Mouse (Mus musculus): Measurements from ENCODE around the gene R3hdm2. TPM values are rescaled to one million over a fixed set of nuclear protein-coding genes. Genes with fewer than 3 reads are reported as not detected.
A peak's percentile ranks its signal among the peaks of the same experiment; 100 is the strongest.

R3hdm2 gene
- polyA plus RNA-seq, 1 experiment from 2014 or later: 29.0 TPM

DNA sequence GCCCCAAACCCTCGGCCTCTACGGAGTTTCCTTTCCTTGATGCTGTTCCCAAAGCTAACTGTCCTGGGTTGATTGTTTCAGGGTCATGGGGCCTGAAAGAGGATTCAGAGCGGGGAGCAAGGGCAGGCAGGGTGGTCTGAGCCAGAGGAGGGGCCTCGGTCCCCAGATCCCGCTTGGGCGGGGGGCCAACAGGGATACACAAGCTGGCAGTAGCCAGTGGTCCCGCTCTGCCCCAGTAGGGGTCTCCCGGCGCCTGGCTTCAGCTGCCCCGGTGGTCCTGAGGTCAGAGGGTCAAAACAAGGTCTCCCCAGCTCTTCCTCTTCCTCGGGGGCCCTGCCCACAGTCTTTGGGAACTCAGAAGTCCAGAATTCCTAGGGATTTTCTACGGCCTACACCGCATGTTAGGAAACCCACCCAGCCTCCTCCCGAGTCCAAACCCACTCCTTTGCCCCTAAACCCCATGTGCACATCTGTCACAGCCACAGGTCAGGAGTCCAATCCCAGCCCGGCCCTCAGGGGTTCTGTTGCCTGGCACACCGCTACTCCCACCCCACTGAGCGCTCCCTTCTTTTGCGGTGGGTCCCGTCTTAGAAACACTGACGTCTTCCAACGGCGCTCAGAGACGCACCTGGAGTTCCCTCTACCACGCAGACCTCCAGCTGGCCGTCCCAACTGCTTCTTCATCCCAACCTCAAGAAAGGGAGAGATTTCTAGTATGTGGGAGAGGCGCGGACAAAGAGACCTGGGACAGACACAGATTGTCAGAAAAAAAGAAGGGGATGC is 39.4 kb upstream of the R3hdm2 start:
- H3K4me2 ChIP-seq (replicated peaks; ENCODE audit: low read depth, low read length): peak overlapping the region; percentile 99
- no peaks in the 10 kb centered on the region; the same call in 1 of the 2 replicates for H3K27me3 ChIP-seq (ENCODE audit: insufficient read depth, low read length)
- peak overlapping the region; percentile 77 for H3K27ac ChIP-seq (ENCODE audit: low read length)
- H3K9me3 ChIP-seq (ENCODE audit: low read length): no peaks in the 10 kb centered on the region
- ATAC-seq (ENCODE audit: low FRiP score, low TSS enrichment): no peak
- WGBS: under 1% methylated on average over 27 of the region's 27 CpGs
- H3K4me3 ChIP-seq (ENCODE audit: low read length): peak overlapping the region; percentile 62
- peak overlapping the region; percentile 71 for H3K9ac ChIP-seq (replicated peaks; ENCODE audit: low read length)
- H3K36me3 ChIP-seq (ENCODE audit: insufficient read depth, low read length): peaks cover 11% of the 10 kb centered on the region
- peaks cover 26% of the 10 kb centered on the region for H3K4me1 ChIP-seq (ENCODE audit: insufficient read depth, low read length)

DNA sequence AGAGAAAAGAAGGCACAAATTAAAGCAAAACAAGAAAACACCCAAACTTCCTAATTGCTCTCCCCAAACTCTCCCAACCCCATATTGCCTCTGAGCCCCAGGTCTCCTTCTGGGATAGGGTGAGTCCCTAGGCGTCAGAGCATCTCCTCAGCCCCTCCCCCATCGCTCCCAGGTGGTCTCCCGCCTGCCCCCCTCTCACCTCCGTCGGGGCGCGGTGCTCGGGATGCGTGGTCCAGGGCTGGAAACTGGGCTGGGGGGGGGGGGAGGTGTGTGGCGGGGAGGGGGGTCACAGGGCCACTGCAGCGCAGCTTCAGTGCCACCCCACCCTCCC is 38.8 kb upstream of the R3hdm2 start:
- H3K9me3 ChIP-seq (ENCODE audit: low read length): no peaks in the 10 kb centered on the region
- WGBS: 1% methylated on average over 9 of the region's 11 CpGs
- no peaks in the 10 kb centered on the region; the same call in 1 of the 2 replicates for H3K27me3 ChIP-seq (ENCODE audit: insufficient read depth, low read length)
- H3K27ac ChIP-seq (ENCODE audit: low read length): peak overlapping the region; percentile 77
- peak overlapping the region; percentile 71 for H3K9ac ChIP-seq (replicated peaks; ENCODE audit: low read length)
- ATAC-seq (ENCODE audit: low FRiP score, low TSS enrichment): no peak
- peaks cover 6% of the 10 kb centered on the region; the same call in 1 of the 2 replicates for H3K36me3 ChIP-seq (ENCODE audit: insufficient read depth, low read length)
- H3K4me2 ChIP-seq (replicated peaks; ENCODE audit: low read depth, low read length): peak overlapping the region; percentile 99
- peaks cover 26% of the 10 kb centered on the region for H3K4me1 ChIP-seq (ENCODE audit: insufficient read depth, low read length)
- peak overlapping the region; percentile 62 for H3K4me3 ChIP-seq (ENCODE audit: low read length)

DNA sequence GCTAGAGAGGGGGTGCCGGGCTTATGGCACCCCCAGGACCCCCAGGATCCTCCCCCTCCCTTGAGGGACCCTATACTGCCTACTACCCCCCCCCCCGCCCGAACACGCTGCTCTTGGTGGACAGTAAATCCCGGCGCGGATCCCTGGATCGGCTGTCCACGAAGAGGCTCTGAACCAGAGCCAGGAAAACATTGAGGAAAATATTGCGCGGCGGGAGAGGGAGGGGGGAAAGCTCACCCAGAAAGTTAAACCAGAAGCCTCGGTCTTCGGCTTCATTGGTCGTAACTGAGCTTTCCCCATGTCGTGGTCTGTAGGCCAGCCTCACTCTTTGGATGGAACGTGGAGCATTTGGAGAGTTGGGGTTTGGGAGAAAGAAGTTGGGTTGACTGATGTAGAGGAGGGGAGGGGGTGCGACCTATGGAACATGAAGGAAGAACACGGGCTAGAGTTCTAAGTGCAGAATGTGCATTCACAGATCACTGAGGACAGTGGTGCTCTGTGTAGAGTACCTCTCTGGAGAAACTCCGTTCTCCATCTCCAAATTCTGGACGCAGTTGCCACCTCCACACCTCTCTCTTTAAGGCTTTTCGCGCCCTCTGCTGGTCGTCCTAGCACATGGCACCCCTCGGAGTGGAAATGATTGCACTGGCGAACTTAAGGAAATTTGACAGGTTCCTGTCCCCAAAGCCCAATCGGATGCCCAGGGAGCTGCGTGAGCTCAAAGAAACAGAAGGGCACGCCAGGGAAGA is 38.1 kb upstream of the R3hdm2 start, which contains the start of gene Gli1:
Gli1 (minus strand) TSS at position 84 of the 749 bp plus-strand sequence.
- WGBS: under 1% methylated on average over 29 of the region's 29 CpGs
- Histone ChIP-seq H3K9me3 (ENCODE audit: low read length) (no peaks in the 10 kb centered on the region), H3K9ac (replicated peaks; ENCODE audit: low read length) (peak within 1 kb of the TSS; percentile 71), H3K4me3 (ENCODE audit: low read length) (peak within 1 kb of the TSS; percentile 62), H3K27me3 (ENCODE audit: insufficient read depth, low read length) (no peaks in the 10 kb centered on the region; the same call in 1 of the 2 replicates), H3K36me3 (ENCODE audit: insufficient read depth, low read length) (no peaks in the 10 kb centered on the region), H3K27ac (ENCODE audit: low read length) (peak within 1 kb of the TSS; percentile 77), H3K4me1 (ENCODE audit: insufficient read depth, low read length) (peaks cover 26% of the 10 kb centered on the region), H3K4me2 (replicated peaks; ENCODE audit: low read depth, low read length) (peak within 1 kb of the TSS; percentile 99)
- ATAC-seq (ENCODE audit: low FRiP score, low TSS enrichment): peak; percentile 54; the same call in 1 of the 2 replicates

DNA sequence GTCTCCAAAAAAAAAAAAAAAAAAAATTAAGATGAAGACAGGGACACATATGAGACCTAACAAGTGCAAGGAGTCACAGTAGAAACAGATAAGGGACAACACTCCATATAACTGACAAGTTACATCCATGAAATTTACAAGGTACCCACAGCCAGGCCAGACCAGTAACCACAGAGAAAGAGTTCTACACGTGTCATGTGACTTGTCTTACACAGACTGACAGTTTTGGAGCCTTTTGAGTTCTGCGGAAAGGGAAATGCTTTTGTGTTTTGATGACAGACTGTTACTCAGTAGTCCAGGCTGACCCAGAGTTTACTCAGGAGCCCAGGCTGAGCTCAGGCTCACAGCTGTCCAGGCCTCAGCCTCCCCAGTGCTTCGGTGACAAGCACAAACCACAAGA is 37.1 kb upstream of the R3hdm2 start:
- ATAC-seq (ENCODE audit: low FRiP score, low TSS enrichment): no peak
- 75% methylated on average over 3 of the region's 3 CpGs for WGBS
- H3K4me3 ChIP-seq (ENCODE audit: low read length): no peak overlapping the region

DNA sequence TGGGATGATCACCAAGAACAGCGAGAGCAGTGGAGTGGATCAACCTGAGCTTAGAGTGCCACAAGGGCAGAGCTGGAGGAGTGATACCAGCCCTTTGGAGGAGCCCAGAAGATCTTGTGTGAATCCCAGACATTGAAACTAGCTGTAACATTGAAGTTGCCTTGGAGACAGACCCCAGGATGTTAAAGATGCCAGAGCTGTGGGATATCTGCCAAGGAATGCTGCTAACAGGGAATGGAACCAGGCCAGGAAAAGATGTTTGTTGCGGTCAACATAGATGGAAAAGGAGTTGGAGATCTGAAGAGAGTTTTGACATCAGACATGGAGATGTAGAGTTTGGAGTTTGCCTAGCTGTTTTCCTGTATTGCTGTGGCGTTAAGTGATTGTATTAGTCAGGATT is 34.0 kb upstream of the R3hdm2 start:
- WGBS: 82% methylated on average over 3 of the region's 3 CpGs
- H3K36me3 ChIP-seq (ENCODE audit: insufficient read depth, low read length): no peaks in the 10 kb centered on the region
- H3K4me2 ChIP-seq (replicated peaks; ENCODE audit: low read depth, low read length): no peak overlapping the region
- no peak overlapping the region for H3K4me3 ChIP-seq (ENCODE audit: low read length)
- ATAC-seq (ENCODE audit: low FRiP score, low TSS enrichment): no peak
- H3K4me1 ChIP-seq (ENCODE audit: insufficient read depth, low read length): peaks cover 18% of the 10 kb centered on the region
- H3K9ac ChIP-seq (replicated peaks; ENCODE audit: low read length): no peak overlapping the region
- no peak overlapping the region for H3K27ac ChIP-seq (ENCODE audit: low read length)
- no peaks in the 10 kb centered on the region; the same call in 1 of the 2 replicates for H3K27me3 ChIP-seq (ENCODE audit: insufficient read depth, low read length)
- H3K9me3 ChIP-seq (ENCODE audit: low read length): no peaks in the 10 kb centered on the region

More for the DNA sequence above, 37.1 kb upstream of the R3hdm2 start:
- H3K27ac ChIP-seq (ENCODE audit: low read length): no peak overlapping the region
- peaks cover 26% of the 10 kb centered on the region for H3K4me1 ChIP-seq (ENCODE audit: insufficient read depth, low read length)
- H3K36me3 ChIP-seq (ENCODE audit: insufficient read depth, low read length): no peaks in the 10 kb centered on the region
- no peak overlapping the region for H3K9ac ChIP-seq (replicated peaks; ENCODE audit: low read length)
- no peak overlapping the region for H3K4me2 ChIP-seq (replicated peaks; ENCODE audit: low read depth, low read length)
- H3K27me3 ChIP-seq (ENCODE audit: insufficient read depth, low read length): no peaks in the 10 kb centered on the region; the same call in 1 of the 2 replicates
- no peaks in the 10 kb centered on the region for H3K9me3 ChIP-seq (ENCODE audit: low read length)

DNA sequence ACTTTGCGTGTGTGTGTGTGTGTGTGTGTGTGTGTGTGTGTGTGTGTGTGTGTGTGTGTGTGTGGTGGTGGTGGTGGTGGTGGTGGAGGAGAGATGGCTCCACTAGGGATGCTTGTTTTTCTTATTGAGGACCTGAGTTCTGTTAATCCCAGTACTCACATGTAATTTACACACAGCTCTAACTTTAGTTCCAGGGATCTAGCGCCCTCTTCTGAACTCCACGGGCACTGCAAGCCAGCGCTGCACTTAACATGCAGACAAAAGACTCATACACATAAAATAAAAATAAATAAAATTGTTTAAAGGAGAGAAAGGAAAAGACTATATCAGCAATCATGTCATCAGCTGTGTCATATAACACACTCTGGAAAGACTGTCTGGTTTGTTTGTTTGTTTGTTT is 31.2 kb upstream of the R3hdm2 start:
- Histone ChIP-seq H3K27me3 (ENCODE audit: insufficient read depth, low read length) (no peaks in the 10 kb centered on the region), H3K9ac (replicated peaks; ENCODE audit: low read length) (no peak overlapping the region), H3K4me1 (ENCODE audit: insufficient read depth, low read length) (peaks cover 8% of the 10 kb centered on the region; the same call in 1 of the 2 replicates), H3K4me3 (ENCODE audit: low read length) (no peak overlapping the region), H3K36me3 (ENCODE audit: insufficient read depth, low read length) (no peaks in the 10 kb centered on the region), H3K9me3 (ENCODE audit: low read length) (no peaks in the 10 kb centered on the region), H3K4me2 (replicated peaks; ENCODE audit: low read depth, low read length) (no peak overlapping the region), H3K27ac (ENCODE audit: low read length) (no peak overlapping the region)
- no peak for ATAC-seq (ENCODE audit: low FRiP score, low TSS enrichment)
- WGBS: 67% methylated on average over 4 of the region's 4 CpGs

DNA sequence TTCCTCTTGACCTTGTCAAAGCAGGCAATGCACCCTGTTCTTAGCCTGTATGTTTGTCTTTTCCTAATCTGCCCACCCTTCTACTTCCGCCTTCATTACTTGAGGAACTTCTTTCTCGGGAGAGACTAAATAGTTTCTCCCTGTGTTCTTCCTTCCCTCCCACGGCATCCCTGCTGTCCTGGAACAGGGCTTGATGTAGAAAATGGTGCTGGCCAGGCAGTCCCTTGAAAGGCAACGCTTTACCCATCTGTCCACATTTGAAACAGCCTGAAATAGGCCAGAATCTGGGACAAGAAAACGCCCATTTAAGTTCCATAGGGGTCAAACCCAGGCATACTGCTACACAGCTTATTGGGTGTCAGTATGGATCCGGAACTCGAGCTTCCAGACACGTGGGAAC is 30.3 kb upstream of the R3hdm2 start:
- no peak for ATAC-seq (ENCODE audit: low FRiP score, low TSS enrichment)
- Histone ChIP-seq H3K9me3 (ENCODE audit: low read length) (no peaks in the 10 kb centered on the region), H3K36me3 (ENCODE audit: insufficient read depth, low read length) (no peaks in the 10 kb centered on the region), H3K27ac (ENCODE audit: low read length) (no peak overlapping the region), H3K4me3 (ENCODE audit: low read length) (no peak overlapping the region), H3K9ac (replicated peaks; ENCODE audit: low read length) (no peak overlapping the region), H3K27me3 (ENCODE audit: insufficient read depth, low read length) (no peaks in the 10 kb centered on the region), H3K4me2 (replicated peaks; ENCODE audit: low read depth, low read length) (no peak overlapping the region), H3K4me1 (ENCODE audit: insufficient read depth, low read length) (peaks cover 8% of the 10 kb centered on the region; the same call in 1 of the 2 replicates)
- WGBS: 74% methylated on average over 8 of the region's 8 CpGs

DNA sequence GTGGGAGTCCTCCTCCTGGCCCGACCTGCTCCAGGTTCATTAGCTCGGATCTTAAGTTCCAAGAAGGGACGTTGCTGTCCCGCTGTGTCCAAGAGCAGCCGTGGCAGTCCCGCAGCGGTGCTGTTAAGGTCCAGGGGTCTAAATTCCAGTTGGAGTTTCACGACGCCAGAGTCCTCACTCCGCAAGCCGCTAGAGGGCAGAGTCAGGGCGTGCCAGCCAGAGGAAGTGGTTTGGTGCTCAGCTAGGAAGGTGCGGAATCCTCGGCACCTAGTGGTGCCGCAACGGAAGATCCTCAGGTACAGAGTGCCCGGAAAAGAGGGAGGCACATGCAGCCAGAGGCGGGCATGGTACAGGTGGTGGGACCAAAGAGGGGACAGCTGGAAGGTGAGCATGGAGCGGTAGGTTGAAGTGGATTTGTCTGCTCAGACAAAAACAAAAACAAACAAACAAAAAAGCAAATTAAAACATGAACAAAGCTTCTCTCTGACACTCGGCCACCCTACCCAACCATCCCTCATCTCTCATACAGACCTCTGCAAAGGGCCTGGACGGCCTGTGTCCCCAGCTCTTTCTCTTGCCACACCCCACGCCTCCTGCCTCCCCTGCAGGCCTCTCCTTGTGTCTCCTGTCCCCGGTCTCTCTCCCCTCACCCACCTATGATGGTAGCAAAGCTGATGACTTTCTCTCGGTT is 29.4 kb upstream of the R3hdm2 start:
- H3K27me3 ChIP-seq (ENCODE audit: insufficient read depth, low read length): no peaks in the 10 kb centered on the region
- ATAC-seq (ENCODE audit: low FRiP score, low TSS enrichment): peak; percentile 81
- peaks cover 8% of the 10 kb centered on the region; the same call in 1 of the 2 replicates for H3K4me1 ChIP-seq (ENCODE audit: insufficient read depth, low read length)
- no peaks in the 10 kb centered on the region for H3K9me3 ChIP-seq (ENCODE audit: low read length)
- WGBS: 11% methylated on average over 24 of the region's 24 CpGs
- no peaks in the 10 kb centered on the region for H3K36me3 ChIP-seq (ENCODE audit: insufficient read depth, low read length)
- H3K9ac ChIP-seq (replicated peaks; ENCODE audit: low read length): peak overlapping the region; percentile 62
- H3K4me3 ChIP-seq (ENCODE audit: low read length): peak overlapping the region; percentile 38
- peak overlapping the region; percentile 54 for H3K4me2 ChIP-seq (replicated peaks; ENCODE audit: low read depth, low read length)
- H3K27ac ChIP-seq (ENCODE audit: low read length): no peak overlapping the region

DNA sequence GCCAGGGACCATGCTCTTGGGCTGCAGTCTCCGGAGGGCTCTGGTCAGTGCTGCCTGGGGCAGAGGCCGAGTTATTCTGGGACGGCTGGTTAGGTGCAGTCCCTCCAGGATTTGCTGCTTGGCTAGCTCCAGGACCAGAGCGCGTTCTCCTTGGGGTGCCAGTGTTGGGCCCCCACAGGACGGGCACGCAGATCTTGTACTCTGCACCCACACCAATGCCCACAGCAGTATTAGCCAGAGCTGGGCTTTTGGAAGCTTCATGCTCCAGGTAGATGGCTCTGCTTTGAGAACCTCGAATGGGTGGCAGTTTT is 28.9 kb upstream of the R3hdm2 start:
- Histone ChIP-seq H3K36me3 (ENCODE audit: insufficient read depth, low read length) (no peaks in the 10 kb centered on the region), H3K4me1 (ENCODE audit: insufficient read depth, low read length) (peaks cover 8% of the 10 kb centered on the region; the same call in 1 of the 2 replicates), H3K4me3 (ENCODE audit: low read length) (no peak overlapping the region), H3K27ac (ENCODE audit: low read length) (no peak overlapping the region), H3K9me3 (ENCODE audit: low read length) (no peaks in the 10 kb centered on the region), H3K27me3 (ENCODE audit: insufficient read depth, low read length) (no peaks in the 10 kb centered on the region), H3K9ac (replicated peaks; ENCODE audit: low read length) (no peak overlapping the region), H3K4me2 (replicated peaks; ENCODE audit: low read depth, low read length) (peak overlapping the region; percentile 54)
- WGBS: 80% methylated on average over 8 of the region's 8 CpGs
- no peak for ATAC-seq (ENCODE audit: low FRiP score, low TSS enrichment)
